Mouse (Mus musculus) hindbrain, embryonic 14.5 days (tissue): ENCODE measurements around the gene Ube2e2. TPM values are rescaled to one million over a fixed set of nuclear protein-coding genes. Genes with fewer than 3 reads are reported as not detected.

Source experiments
- ATAC-seq: fragments of 200-750 bp; cut with Nextera tagmentation; 2 replicates; pipeline ENCODE4 v1.8.0; 2017; ENCODE audit warnings: moderate number of reproducible peaks, mild to moderate bottlenecking, moderate TSS enrichment, moderate library complexity; ENCODE audit not compliant: low FRiP score
- DNase-seq: peaks from one replicate; pipeline ENCODE4 v3.0.0-alpha.2; 2015; ENCODE audit warnings: low spot score
- H3K27ac ChIP-seq: fragments of 300-500 bp; sonication (generic); 2 replicates; pipeline ENCODE4 v1.5.1; 2014; ENCODE audit warnings: mild to moderate bottlenecking, moderate library complexity
- H3K27me3 ChIP-seq: fragments of 300-500 bp; sonication (generic); 2 replicates; pipeline ENCODE4 v1.6.1; 2014; ENCODE audit warnings: mild to moderate bottlenecking, low read length, mixed read lengths; ENCODE audit not compliant: control insufficient read depth, insufficient read depth
- H3K36me3 ChIP-seq: fragments of 300-500 bp; sonication (generic); replicated peaks from 2 replicates; pipeline ENCODE4 v1.6.1; 2014; ENCODE audit not compliant: control insufficient read depth, insufficient read depth
- H3K4me1 ChIP-seq: fragments of 300-500 bp; sonication (generic); replicated peaks from 2 replicates; pipeline ENCODE4 v1.6.1; 2014; ENCODE audit warnings: antibody characterized with exemption, low read length, mixed read lengths; ENCODE audit not compliant: control insufficient read depth, insufficient read depth
- H3K4me2 ChIP-seq: fragments of 300-500 bp; sonication (generic); replicated peaks from 2 replicates; pipeline ENCODE4 v1.6.1; 2014; ENCODE audit warnings: mild to moderate bottlenecking, moderate library complexity
- H3K4me3 ChIP-seq: fragments of 300-500 bp; sonication (generic); replicated peaks from 2 replicates; pipeline ENCODE4 v1.5.1; 2014; ENCODE audit warnings: mild to moderate bottlenecking, low read length
- H3K9ac ChIP-seq: fragments of 300-500 bp; sonication (generic); 2 replicates; pipeline ENCODE4 v1.6.1; 2014
- H3K9me3 ChIP-seq: fragments of 300-500 bp; sonication (generic); 2 replicates; pipeline ENCODE4 v1.6.1; 2016; ENCODE audit warnings: low read length; ENCODE audit not compliant: control insufficient read depth
- WGBS: fragments of 180-500 bp; shearing (Covaris S2); extraction: QIAGEN DNeasy Blood & Tissue Kit; methylation state at CpG from one replicate; pipeline ENCODE4 v1.1.7; 2014; 5-methylcytosine and 5-hydroxymethylcytosine counted together
- polyA plus RNA-seq: library from polyadenylated mRNA; unstranded; fragments of >200 nt; fragmentation: Nextera tagmentation; extraction: Ambion mirVana; gene quantifications from 2 replicates; pipeline ENCODE4 v1.2.1, GENCODE M21; 2014

Ube2e2 gene
- polyA plus RNA-seq: 148 and 151 TPM in 2 replicates

- Histone ChIP-seq H3K9ac (peak within 1 kb of the TSS; percentile 87), H3K27me3 (no peaks in the 10 kb centered on the region), H3K9me3 (no peaks in the 10 kb centered on the region), H3K4me3 (peak within 1 kb of the TSS; percentile 87), H3K36me3 (no peaks in the 10 kb centered on the region), H3K4me2 (peak within 1 kb of the TSS; percentile 75), H3K4me1 (peaks cover 15% of the 10 kb centered on the region; the same call in 1 of the 2 replicates), H3K27ac (peak within 1 kb of the TSS; percentile 77)
- 3% methylated on average over 20 of the region's 22 CpGs for WGBS
- DNase-seq (no peak), ATAC-seq (peak; percentile 87)
These were observed at the start of gene Ube2e2 for GRCm38 (mm10) chr14:18893947-18894445. Ube2e2 (minus strand) TSS chr14:18894267.

- Histone ChIP-seq H3K9me3 (no peaks in the 10 kb centered on the region), H3K27me3 (no peaks in the 10 kb centered on the region), H3K36me3 (no peaks in the 10 kb centered on the region), H3K27ac (no peak overlapping the region), H3K4me3 (no peak overlapping the region), H3K4me1 (no peaks in the 10 kb centered on the region), H3K4me2 (no peak overlapping the region), H3K9ac (no peak overlapping the region)
- DNase-seq (no peak), ATAC-seq (no peak)
These were observed 46.0 kb upstream of the Ube2e2 start for GRCm38 (mm10) chr14:18940068-18940467.

GRCm38 (mm10) chr14:18903553-18903952 lies 9.5 kb upstream of the Ube2e2 start:
- Histone ChIP-seq H3K9me3 (no peaks in the 10 kb centered on the region), H3K9ac (no peak overlapping the region), H3K4me1 (no peaks in the 10 kb centered on the region), H3K36me3 (no peaks in the 10 kb centered on the region), H3K4me2 (no peak overlapping the region), H3K27me3 (no peaks in the 10 kb centered on the region), H3K4me3 (no peak overlapping the region), H3K27ac (no peak overlapping the region)
- no peak for ATAC-seq
- no peak for DNase-seq

- Histone ChIP-seq H3K9me3 (no peaks in the 10 kb centered on the region), H3K27ac (peak overlapping the region; percentile 77), H3K9ac (peak overlapping the region; percentile 87), H3K4me3 (peak overlapping the region; percentile 87), H3K4me2 (peak overlapping the region; percentile 75), H3K36me3 (no peaks in the 10 kb centered on the region), H3K27me3 (no peaks in the 10 kb centered on the region), H3K4me1 (peaks cover 15% of the 10 kb centered on the region; the same call in 1 of the 2 replicates)
- under 1% methylated on average over 89 of the region's 116 CpGs for WGBS
- DNase-seq (peak; percentile 91), ATAC-seq (peak; percentile 92)
These were observed 733 bp downstream of the Ube2e2 start for GRCm38 (mm10) chr14:18893121-18893946.

- H3K9ac ChIP-seq: no peak overlapping the region
- ATAC-seq (no peak), DNase-seq (no peak)
- peaks cover 3% of the 10 kb centered on the region; the same call in 1 of the 2 replicates for H3K36me3 ChIP-seq
- no peak overlapping the region for H3K4me3 ChIP-seq
- H3K27me3 ChIP-seq: no peaks in the 10 kb centered on the region
- peaks cover 15% of the 10 kb centered on the region; the same call in 1 of the 2 replicates for H3K4me1 ChIP-seq
- no peak overlapping the region for H3K27ac ChIP-seq
- H3K4me2 ChIP-seq: no peak overlapping the region
- 84% methylated on average over 5 of the region's 5 CpGs for WGBS
- H3K9me3 ChIP-seq: no peaks in the 10 kb centered on the region
These were observed 4.5 kb downstream of the Ube2e2 start for GRCm38 (mm10) chr14:18889571-18889970.

GRCm38 (mm10) chr14:18882493-18882892 lies 11.6 kb downstream of the Ube2e2 start:
- ATAC-seq (no peak), DNase-seq (no peak)
- Histone ChIP-seq H3K4me3 (no peak overlapping the region), H3K27me3 (no peaks in the 10 kb centered on the region), H3K9me3 (no peaks in the 10 kb centered on the region), H3K27ac (no peak overlapping the region), H3K4me1 (no peaks in the 10 kb centered on the region), H3K9ac (no peak overlapping the region), H3K4me2 (no peak overlapping the region), H3K36me3 (peaks cover 3% of the 10 kb centered on the region; the same call in 1 of the 2 replicates)
- 88% methylated on average over 1 of the region's 1 CpGs for WGBS

- Histone ChIP-seq H3K9me3 (peaks cover 16% of the 10 kb centered on the region; the same call in 1 of the 2 replicates), H3K4me1 (no peaks in the 10 kb centered on the region), H3K27me3 (no peaks in the 10 kb centered on the region), H3K4me3 (no peak overlapping the region), H3K27ac (no peak overlapping the region), H3K4me2 (no peak overlapping the region), H3K9ac (no peak overlapping the region), H3K36me3 (no peaks in the 10 kb centered on the region)
- ATAC-seq (no peak), DNase-seq (no peak)
- 91% methylated on average over 1 of the region's 1 CpGs for WGBS
These were observed 23.4 kb downstream of the Ube2e2 start for GRCm38 (mm10) chr14:18870716-18871115.

- WGBS: 96% methylated on average over 1 of the region's 1 CpGs
- Histone ChIP-seq H3K27me3 (no peaks in the 10 kb centered on the region), H3K4me1 (no peaks in the 10 kb centered on the region), H3K4me2 (no peak overlapping the region), H3K27ac (no peak overlapping the region), H3K4me3 (no peak overlapping the region), H3K9me3 (no peaks in the 10 kb centered on the region), H3K9ac (no peak overlapping the region), H3K36me3 (no peaks in the 10 kb centered on the region)
- ATAC-seq (no peak), DNase-seq (no peak)
These were observed 65.4 kb downstream of the Ube2e2 start for GRCm38 (mm10) chr14:18828661-18829060.

- Histone ChIP-seq H3K9me3 (no peaks in the 10 kb centered on the region), H3K4me2 (no peak overlapping the region), H3K27ac (no peak overlapping the region), H3K27me3 (no peaks in the 10 kb centered on the region), H3K9ac (no peak overlapping the region), H3K4me1 (no peaks in the 10 kb centered on the region), H3K4me3 (no peak overlapping the region), H3K36me3 (no peaks in the 10 kb centered on the region)
- DNase-seq (no peak), ATAC-seq (no peak)
These were observed 67.3 kb downstream of the Ube2e2 start for GRCm38 (mm10) chr14:18826753-18827152.
